Mouse (Mus musculus) layer of hippocampus, postnatal 10 days (tissue): ENCODE measurements around the gene A730009L09Rik. TPM values are rescaled to one million over a fixed set of nuclear protein-coding genes. Genes with fewer than 3 reads are reported as not detected.

ENCODE experiments used
- DNase-seq, 2 experiments: peaks; one replicate each; pipeline ENCODE4 v3.0.0; 2021; ENCODE audit warnings: low spot score in 2 of 2
- total RNA-seq, 2 experiments: library from RNA; stranded (reverse); gene quantifications; 2 replicates each; pipeline ENCODE4 v1.2.3; 2021

The A730009L09Rik gene
- total RNA-seq, 2 experiments from 2014 or later, result 1.5 to 2.6 TPM

- peak in 1 of 2 experiments; percentile 29 for DNase-seq
These were observed 44.8 kb downstream of the A730009L09Rik start for GRCm38 (mm10) chr16:84559569-84560278.

GRCm38 (mm10) chr16:84560279-84560602 is 45.3 kb downstream of the A730009L09Rik start:
- no peak for DNase-seq

Other genes with a start within 250 kb of the A730009L09Rik start
- gene Mrpl39, start 220.6 kb downstream of the A730009L09Rik start, total RNA-seq, result 10 to 100 TPM; 18.9 to 21.3 TPM